Mouse (Mus musculus) embryo, embryonic 11 days (tissue): ENCODE results near the gene Gm7358.
"Not testable (repeated sequence)": the region's sequence is repeated elsewhere in the genome, so short reads cannot be mapped to it uniquely, and the experiment has no call there.

Experiments used
- DNase-seq: peaks from one replicate; pipeline ENCODE4 v3.0.0-alpha.2; 2015

The Gm7358 gene

DNA sequence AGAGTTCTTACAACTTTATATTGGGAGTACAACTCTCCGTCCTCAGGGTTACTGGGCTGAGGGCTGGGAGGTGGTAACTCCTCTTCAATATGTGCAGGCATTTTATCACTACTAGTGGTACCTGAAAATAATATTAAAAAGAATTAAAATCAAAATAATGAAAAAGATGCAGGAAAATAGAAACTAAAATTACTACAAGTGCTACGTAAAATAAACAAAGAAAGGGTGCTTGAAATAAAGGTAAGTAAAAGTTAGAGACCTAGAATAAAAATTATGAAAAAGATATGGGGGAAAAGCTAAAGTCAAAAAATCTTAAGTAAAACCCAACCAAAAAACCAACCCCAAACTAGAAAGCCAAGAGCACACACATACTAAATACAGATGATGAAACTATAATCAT is at the start of gene Gm7358:
Gm7358 (minus strand) TSS at position 101 of the 400 bp plus-strand sequence.
- DNase-seq: not testable (repeated sequence)

DNA sequence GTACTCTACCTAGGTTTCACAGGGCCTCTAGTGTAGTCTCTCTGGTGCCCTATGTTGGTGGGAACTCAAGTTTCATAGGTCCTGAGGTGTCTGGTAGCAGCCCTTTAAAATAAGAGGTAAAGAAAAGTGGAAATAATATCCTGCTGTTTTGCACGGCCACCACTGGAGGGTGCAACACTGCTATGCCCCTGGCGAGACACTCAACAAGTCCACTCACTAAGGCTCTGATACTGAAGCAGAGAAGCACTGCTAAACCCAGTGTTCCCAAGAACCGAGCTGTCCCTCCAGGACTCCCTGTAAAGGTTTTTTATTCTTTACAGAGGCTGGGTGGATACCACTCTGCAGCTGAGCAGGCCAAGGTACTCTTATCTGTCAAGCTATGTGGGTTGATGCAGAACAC is 43.7 kb upstream of the Gm7358 start:
- peak; percentile 21 for DNase-seq

DNA sequence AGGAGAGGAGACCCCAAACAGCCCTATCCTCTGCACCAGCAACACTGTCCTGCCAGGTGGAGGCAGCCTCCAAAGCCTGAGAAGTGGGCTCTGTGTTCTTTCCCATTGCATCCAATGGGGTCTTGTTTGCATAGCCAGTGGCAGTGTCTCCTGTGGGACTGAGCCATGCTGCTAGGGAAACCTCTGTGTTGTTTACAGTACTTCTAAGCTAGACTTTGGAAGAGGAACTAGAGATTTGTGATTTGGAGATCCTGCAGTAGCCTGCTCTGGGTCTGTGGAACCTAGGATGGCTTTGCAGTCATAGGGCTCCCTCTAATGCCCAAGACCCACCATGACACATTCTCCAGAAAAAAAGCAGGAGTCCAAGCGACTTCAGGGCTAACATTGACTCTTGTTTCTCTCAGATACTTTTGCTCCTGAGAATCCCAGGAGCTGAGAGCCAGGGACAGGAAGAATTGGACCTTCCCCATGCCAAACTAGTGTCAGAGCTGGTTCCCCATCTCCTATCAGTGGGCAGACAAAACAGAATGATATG is 42.2 kb upstream of the Gm7358 start:
- not testable (repeated sequence) for DNase-seq

DNA sequence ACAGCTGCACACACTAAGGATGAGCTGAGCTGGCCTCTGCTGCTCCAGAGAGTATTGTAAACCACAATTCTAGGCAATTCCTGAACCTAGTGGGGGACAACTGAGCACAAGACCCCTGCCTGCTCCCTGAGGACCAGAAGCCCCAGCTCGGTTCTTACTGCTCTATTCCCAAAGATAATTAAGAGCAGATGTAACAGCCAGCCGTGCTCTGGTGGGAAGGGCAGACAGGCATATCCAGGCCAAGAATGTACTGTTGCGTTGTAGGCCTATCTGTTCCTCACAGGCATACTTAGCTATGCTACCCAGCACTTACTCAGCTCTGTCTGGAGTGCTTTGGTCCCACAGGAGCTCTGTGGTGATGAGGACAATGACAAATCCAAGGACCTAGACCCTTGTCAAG is 40.6 kb upstream of the Gm7358 start:
- peak; percentile 39 for DNase-seq

DNA sequence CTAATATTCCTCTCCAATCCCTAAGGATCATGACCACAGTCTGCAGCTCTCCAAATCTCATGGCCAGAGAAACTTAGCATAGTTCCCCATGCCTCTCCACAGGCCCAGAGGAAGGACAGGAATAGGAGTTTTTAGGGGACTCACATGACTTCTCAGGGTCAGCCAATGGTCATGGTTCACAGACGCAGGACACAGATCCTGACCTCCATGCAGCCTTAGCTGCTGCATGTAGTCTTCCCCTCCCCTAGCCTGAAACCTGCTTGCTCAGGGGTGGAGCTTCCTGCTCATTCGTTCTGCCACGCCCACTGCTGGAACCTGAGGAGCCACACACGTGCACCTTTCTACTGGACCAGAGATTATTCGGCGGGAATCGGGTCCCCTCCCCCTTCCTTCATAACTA is 34.8 kb upstream of the Gm7358 start:
- not testable (repeated sequence) for DNase-seq

DNA sequence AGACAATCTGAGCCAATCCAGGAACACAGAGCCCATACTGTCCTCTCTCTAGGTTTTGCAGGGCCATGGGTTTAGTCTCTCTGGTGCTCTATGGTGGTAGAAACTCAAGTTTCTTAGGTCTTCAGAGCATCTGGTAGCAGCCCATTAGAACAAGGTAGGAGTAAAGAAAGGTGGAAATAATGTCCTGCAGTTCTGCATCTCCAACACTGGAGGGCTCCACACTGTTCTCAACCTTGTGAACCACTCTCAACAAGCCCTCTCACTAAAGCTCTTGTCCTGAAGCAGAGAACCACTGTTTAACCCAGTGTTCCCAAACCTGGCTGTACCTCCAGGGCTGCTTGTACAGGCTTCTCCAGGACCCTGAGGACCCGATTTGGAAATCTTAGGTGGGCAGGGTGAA is 27.3 kb upstream of the Gm7358 start:
- peak; percentile 15 for DNase-seq

DNA sequence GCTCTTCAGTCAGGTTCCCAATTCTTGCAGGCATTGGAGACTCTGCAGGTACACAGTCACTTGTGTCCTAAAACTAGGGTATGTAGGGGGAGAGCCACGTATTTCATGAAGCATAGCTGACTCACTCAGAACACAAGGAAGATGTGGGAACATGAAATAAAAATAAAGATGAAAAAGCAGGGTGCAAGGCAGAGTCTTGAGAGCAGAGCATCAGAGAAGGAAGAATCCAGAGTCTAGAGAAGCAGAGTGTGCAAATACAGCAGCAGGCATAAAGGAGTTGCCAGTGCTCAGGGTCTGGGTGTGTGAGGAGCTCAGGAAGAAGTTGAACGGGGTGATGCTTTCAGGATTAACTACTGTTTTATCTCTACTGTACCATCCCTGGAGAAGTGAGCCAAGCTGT is 17.5 kb downstream of the Gm7358 start:
- DNase-seq: not testable (repeated sequence)

DNA sequence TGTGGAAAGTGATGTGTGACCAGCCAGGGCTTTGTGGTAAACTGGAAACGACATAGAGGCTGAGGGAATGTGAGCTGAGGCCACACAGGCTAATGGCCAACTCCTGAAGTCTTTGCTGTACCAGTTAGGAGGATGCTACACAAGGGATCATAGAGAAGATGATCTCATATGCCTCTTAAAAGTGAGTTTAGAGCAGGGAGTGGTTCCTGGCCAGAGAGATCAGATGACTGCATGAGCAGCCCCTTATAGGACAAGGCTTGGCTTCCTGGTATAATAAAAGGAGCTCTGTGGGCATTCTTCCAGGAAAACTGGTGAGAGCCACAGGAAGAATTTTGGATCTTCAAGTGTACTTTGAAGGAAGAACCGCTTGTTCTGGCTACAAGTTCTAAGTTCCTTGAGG is 22.3 kb downstream of the Gm7358 start:
- DNase-seq: not testable (repeated sequence)

DNA sequence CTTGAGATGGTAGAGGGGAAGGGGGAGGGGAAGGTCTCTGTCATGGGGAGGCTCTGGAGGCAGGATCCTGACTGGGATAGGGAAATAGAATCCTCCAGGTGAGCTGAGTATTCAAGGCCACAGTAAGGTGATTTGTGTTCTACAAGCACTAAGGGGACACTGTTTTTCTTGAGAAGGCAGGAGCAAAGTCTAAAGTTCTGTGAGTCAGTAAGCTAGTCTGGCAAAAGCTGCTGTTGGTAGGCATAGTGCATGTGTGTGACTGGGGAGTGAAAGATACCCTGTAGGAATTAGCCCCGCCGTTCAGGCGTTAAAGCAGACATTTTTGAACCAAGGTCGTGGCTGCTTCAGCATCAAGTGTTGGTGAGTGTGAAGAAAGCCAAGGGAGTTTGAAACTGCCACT is 23.2 kb downstream of the Gm7358 start:
- not testable (repeated sequence) for DNase-seq
